Mouse (Mus musculus) left cerebral cortex, adult 11 months (tissue): ENCODE measurements at regions not wholly inside any gene's neighbourhood (a gene's known extent, or its start where the extent isn't known, plus 50 kb on each side); places are given as distances from the start of the nearest gene placed in this dataset.

Source experiments
- DNase-seq: peaks from one replicate; pipeline ENCODE4 v3.0.0; 2022; ENCODE audit warnings: low spot score

DNA sequence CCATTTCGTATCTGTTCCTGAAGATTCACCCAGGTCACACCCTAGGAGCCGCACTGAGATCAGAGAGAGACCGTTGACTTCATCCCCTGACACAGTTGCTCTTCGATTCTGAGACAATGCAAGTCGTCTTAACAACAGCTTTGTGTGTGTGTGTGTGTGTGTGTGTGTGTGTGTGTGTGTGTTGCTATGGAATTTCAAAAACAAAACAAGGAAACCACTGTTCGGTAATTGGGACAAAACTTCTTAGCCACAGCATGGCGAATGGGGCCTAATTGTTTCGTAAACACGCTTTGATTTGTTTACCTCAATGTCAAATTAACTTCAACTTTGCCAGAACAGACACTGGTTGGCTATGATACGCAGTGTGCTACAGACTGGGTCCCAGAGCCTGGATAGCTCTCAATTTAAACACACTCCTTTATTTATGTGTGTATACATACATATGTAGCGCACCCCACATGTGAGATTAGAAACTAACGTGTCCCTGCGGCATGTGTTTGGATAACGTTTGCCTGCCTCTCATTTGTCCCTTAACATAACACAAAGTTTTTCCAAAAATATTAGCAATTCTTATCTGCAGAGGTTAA is 176.1 kb upstream of the Spred2 start:
- no peak for DNase-seq

DNA sequence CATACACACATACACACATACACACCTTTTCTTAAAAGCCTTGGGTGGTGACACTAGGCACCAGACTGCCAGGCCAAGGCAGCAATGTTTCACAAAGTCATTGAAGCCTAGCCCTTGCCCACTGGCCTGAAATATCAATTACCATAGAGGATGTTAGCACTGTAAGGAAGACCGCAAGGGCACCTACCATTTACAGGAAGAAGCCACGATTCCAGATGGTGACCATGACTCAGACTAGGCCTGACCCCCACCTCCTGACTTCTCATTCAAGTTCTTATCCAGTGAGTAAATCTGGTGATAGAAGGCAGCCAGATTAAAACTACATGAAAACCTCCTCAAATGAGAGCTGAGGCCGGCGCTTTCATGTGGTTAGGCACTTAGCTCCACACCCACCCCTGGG is 165.3 kb upstream of the Spred2 start:
- DNase-seq: no peak

DNA sequence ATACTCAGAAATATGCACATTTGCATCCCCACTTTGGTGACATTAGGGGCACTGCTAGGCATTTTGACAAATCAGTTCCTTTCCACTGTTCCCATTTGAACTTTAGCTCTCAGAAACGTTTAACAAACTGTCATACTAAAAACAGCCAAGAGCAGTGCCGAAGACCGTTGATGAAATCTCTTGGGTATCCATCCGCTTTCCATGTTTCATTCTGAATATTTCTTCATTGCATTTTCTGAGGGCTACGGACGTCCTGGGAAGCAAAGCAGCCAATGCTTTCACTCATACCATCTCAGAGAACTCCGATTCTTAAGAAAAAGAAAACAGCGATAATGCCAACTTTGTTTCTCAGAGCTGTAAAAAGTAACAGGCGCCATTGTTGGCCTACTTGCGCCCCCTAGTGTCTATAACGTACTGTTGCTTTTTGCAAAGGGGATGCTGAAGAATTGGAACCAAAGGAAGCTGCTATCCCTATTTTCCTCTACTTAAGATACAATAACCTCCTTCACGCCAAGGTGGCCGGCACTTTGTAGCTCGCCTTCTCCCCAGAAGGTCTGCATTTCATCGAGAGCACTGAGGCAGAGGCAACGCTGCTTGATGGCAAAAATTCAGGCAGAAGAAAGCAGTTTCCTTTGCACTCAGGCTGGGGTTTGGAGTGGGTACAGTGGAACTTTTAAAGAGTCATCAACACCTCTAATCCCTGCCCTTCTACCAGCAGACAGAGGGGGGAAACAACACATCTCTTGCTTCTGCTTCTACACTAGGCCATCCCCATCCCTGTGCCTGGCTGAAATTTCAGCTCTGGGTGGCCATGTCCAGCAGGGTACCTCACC is 163.1 kb upstream of the Spred2 start:
- peak; percentile 47 for DNase-seq

DNA sequence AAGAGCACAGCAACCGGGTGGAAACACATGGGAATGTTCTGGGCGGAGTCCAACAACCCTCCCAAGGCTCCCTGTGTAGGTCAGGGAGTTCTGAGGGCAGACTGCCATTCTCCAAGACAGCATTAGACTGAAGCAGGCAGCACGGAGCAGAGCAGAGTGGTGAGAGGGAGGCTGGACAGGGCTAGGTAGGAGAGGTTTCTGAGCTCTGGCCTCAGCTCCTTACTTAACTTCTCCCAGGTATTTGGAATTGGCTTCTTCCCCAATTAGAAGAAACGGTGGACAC is 162.5 kb upstream of the Spred2 start:
- DNase-seq: no peak

DNA sequence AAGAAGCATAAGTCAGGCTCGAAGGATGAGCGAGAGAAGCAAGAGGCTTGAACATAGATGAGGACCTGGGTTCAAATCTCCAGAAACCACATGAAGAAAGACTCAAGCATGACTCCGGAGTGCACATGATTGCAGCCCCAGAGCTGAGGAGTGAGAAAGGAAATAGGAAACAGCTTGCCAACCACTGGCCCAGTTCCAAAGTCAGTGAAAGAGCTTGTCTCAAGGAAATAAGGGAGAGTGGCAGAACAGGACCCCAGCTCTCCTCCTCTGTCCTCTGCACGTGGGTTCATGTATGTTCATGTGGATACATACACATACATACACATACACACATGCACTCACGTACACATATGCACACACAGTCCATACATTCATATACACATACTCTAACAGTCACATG is 156.9 kb upstream of the Spred2 start:
- no peak for DNase-seq

DNA sequence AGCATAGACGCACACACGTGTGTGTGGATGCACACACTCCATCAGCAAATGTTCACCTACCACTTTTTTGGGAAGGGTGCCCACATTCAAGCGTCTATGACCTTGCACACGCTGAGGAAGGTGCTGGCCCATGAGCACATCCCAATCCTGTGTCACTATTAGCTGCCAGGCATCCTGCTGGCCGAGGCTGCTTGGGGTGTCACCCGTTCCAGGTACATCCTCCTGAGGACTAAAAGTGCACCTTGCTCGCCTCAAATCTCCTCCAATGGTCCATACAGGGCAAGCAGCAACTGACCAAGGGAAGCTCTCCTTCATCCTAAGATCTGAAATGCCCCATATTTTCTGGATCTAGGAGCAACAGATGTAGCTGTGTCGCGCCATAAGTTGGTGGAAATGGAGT is 156.3 kb upstream of the Spred2 start:
- no peak for DNase-seq

DNA sequence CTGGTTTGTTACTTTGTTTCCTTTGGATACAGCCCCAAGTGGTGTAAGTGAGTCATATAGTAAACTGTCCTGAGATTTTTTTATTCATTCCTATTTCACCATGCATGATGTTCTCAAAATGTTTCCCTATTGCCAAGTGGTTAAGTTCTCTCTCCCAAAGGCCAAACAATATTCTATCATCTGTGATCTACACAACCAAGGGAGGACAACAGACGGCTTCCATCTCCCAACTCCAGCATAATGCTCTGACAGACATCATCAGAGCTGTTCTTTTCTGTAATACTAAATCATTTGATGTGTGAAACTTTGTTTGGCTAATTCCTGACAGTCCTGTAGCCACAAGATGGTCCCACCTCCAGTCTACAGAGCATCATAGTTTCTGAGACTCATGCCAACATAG is 155.2 kb upstream of the Spred2 start:
- no peak for DNase-seq

DNA sequence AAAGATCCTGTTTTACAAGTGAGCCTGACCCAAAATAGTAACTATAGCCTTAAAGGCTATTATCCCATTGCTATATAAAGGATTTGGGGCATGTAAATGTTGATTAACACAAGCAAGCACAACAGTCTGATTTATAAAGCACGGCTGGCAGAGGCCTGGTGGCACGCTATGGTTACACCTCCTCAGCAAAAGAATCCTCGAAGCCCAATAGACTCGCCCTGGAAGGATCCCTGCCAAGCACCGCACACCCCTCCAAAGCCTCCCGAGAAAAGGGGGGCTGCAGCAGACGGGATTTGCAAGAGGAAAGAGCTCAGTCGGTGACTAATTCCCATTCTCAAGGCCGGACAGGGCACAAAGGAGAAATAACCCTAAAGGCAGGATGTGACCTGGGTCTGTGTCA is 150.2 kb upstream of the Spred2 start:
- no peak for DNase-seq

DNA sequence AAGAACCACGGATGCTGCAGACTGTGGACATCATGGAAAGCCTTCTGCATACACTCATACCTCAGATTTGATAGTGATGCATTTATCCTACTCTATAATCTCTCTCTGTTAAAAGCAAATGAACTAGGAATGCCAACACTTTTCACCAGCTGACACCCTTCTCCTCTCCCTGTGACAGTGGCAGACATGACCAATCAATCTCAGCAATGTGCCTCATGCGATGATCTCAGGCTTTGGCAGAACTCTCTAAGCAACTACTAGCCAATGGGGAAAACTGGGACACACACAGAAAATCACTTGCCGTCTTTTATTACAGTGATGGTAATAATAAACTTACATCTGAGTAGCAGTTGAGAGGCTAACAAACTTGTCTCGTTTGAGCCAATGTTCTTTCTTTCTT is 148.4 kb upstream of the Spred2 start:
- no peak for DNase-seq

DNA sequence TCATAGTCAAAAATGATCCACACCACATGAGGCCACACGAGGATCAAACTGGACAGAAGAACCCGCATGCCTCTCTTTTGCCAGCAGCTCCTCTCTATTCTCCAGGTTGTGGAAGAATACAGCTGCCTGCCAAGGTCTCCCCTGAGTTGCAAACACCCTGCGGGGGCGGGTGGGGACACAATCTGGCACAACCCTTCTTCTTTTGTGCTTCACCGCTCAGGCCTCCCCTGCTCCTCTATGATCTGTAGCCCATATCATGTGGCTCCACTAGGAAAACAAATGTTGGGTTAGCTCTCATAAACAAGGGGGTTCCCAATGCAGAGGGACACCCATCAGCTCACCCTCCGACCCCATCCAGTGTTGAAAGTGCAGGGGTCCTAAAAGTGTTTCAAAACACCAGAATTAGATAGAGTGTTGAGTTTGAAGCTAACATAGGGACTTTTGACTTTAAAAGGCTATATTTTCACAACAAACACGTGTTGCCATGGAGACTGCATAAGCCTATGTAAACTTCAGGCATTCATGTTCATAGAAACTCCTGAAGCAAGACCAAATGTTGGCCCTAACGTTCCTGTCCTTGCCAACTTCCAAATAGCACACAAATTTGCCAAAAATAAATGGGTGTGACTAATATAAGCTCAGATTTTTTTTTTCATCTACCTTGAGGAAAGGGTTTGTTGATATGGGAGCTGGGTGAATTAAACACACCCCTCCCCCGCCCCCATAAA is 147.5 kb upstream of the Spred2 start:
- DNase-seq: no peak

DNA sequence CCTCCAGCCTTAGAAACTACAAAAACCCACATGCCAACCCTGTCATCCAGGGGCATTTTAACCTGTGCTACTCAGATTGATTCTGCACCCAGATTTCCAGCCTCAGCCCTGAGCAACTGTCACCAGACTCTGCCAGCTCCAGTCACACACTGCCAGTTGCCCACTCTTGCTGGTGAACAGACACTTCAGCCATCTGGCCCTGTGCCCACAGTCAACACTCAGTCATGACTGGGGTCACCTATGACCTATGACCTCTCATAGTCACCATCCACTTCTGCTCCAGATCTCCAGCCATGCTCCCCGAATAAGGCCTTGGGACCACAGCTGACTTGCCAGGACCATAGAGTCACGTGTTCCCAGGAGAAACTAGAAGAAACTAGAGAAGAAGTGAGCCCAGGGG is 146.0 kb upstream of the Spred2 start:
- no peak for DNase-seq

DNA sequence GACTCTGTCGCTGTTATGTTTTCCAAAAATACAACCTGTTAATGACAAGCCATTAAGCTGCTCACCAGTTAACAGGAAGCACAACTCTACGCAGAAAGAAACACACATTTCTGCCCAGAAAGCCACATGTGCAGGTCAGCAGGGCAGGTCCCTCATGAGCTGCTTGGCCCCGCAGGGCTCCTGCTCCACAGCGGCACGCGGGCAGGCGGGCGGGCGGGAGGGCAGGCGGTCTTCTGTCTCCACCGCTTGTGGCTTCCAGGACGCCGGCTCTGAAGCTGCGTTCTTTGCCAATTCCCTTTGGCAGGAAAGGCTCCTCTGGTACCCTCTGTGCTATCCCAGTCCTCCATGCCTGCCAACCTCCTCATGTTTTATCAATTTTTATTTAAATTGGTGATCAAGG is 139.1 kb upstream of the Spred2 start:
- DNase-seq: no peak

DNA sequence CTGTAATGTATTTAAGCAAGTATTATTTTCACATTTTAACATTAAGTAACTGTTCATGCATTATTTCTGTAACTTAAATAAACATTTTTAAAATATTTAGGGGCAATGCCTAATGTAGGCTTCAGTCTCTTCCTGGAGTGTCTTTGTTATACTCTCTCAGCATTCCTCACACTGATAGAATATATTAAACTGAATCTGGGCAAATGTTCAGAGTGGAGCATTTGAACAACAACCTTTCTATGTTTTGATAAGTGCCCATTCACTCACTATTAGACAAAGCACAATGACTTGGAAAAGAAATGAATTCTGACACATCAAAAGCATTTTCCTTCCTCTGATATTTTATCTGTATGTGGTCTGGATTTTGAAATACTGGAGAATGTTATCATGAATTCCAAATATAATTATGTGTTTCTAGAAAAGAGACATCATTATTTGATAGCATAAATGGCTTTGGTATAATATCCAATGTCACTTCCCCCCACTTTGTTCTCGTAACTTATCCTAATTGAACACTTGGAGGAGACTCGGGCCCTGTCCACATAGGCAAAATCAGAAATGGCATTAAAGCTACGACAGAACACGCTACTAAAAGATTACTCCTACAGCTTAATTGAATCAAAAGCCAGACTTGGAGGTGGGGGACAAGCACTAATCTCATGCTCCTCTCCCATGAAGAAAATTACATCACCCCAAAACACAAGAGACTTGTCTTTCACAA is 127.1 kb upstream of the Spred2 start:
- DNase-seq: peak; percentile 14

DNA sequence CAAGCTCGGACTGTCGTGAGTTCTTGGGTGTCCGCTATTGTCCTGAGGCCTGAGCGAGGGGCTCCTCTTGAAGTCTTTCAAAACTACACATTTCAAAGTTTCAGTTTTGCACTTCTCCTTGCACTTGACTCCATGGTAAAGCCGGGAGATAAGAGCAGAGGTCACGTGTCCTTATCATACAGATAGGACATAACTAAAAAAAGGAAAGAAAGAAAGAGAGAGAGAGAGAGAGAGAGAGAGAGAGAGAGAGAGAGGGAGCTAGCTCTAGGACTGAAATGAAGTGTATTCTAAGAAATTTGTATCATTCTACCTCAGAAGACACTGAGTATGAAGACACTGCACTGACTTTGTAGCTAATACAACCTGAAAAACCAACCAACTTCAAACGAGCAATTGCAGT is 114.8 kb upstream of the Spred2 start:
- no peak for DNase-seq

DNA sequence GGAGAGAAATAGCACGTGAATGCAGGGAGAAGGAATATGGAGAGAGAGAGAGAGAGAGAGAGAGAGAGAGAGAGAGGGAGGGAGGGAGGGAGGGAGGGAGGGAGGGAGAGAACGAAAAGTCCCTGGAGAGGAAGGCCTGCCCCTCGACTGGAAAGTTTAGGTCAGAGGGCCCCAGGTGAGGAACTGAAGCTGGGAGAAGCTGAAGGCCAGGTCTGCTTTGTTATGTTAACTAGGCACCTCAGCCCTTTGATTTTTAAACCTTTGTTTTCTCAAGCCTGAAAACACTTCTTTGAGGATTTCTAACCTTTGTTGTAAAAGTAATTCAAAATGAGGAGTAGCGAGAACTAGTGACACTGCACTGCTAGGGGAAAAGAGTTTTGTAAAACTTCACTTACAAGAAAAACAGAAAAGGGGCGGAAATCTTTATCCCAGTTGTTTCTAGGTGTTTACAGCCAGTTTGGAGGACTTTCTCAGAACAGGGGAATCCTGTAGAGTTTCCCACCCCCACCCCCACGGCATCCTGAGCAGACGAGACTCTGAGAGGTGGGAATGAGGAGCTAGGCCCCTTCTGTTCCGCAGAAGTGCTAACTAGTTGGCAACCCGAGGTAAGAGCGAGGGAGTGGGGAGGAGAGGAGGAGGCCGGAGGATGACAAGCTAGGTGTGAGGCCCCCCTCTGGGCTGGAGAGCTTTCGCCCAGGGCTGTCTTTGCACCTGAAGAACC is 112.7 kb upstream of the Spred2 start:
- no peak for DNase-seq

DNA sequence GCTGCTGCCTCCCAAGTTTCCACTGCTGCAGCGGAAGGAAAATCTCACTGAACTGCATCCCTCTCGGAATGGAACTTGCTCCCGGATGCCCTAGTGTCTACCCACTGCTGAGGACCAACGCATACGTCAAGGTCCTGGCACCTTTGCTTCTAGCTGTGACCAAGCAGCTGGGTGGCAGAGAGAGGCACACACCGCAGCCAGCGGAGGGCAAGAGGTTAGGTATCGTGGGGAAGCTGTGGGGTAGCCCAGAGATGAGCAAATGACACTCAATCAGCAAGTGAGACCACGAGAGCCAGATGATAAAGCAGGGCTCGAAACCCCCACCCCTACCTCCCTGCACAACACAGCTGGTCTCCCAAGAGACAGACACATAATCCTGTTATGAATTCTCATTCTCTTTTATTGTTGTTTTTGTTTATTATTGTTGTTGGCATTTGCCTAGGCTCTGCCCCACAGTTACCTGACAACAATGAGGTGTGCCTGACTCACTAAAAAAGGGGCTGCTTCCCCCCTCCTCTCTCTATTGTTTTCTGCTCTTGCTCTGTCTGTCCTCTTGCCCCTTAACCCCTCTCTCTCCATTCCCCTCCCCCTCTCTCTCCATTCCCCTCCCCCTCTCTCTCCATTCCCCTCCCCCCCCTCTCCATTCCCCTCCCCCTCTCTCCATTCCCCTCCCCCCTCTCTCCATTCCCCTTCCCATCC is 112.0 kb upstream of the Spred2 start:
- DNase-seq: no peak

DNA sequence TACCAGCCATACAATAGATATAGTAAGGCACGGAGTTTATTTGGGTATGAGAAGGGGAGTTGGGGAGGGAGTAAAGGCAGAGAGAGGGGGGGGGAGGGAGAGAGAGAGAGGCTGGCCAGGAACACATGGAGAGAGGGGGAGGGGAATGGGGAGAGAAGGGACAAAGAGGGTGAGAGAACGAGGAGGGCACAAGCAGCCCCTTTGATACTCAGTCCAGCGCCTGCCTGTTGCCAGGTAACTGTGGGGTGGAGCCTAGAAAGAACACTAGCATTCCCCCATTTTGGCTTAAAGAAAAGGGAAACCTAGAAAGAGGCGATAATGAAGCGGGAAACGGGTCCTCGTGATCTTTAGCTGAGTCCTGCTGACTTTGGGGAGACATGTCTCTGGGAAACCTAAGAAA is 110.6 kb upstream of the Spred2 start:
- no peak for DNase-seq

DNA sequence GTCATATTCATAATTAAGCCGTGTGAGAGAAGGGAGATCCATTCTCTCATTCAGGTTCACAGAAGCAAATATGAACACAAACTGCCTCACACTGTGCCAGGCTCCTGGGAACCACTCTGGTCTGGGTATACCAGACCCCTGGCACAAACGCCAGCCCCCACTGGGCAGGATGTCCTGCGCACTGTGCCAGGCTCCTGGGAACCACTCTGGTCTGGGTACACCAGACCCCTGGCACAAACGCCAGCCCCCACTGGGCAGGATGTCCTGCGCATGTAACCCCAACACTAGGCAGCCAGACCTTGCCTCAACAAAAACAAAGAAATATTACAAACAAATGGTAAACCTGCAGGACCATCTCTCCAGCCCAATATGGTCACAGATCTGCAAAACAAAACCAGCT is 101.2 kb upstream of the Spred2 start:
- no peak for DNase-seq

DNA sequence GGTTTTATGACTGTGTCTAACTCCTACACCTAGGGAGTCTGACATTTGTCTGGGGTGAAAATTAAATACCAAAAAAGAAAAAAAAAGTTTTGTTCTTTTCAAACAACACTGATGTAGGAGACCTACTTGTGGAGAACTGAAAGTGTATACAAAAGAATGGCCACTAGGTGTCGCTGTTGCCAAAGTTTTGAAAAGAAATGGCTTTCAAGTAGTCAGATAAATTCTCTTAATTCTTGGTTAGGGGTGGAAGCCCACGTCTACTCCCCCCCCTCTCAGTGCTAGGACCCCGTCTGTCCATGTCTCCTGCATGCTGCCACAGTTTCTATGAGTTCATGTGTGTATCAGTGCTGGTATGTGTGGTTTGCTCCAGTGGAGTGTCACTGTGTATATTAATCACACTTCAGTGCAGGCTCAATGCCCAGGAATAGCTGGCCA is 100.7 kb upstream of the Spred2 start:
- DNase-seq: peak; percentile 43

DNA sequence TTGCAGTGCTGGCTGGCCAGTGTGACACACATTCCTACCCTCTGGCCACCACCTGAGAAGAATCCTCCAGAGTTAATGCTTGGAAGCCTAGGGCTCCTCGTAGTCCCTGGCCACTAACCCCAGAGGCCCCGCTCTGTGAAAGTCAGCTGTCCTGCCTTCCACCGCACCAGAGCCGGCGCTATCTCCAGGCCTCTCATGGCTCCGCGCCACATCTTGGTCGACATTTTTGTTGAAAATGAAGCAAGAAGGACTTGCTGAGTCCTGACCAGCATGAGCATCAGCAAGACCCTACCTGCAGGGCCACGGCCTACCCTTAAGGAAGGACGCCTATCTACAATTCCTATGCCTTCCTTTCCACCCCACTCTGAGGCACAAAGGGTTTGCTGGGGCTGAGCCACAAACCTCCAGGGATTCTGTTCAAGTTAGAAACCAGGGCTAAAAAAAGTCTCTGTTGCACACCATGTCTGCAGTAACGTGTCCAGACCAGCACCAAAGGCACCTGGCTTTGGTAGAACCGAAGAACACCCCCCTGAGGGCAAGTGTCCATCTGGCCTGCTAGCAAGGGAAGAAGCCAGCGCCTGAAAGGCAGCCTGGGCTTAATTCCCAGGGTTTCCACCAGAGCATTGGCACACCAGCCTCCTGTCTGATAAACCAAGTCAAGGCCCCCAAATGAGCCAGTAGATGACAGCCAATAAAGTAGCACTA is 97.5 kb upstream of the Spred2 start:
- no peak for DNase-seq

DNA sequence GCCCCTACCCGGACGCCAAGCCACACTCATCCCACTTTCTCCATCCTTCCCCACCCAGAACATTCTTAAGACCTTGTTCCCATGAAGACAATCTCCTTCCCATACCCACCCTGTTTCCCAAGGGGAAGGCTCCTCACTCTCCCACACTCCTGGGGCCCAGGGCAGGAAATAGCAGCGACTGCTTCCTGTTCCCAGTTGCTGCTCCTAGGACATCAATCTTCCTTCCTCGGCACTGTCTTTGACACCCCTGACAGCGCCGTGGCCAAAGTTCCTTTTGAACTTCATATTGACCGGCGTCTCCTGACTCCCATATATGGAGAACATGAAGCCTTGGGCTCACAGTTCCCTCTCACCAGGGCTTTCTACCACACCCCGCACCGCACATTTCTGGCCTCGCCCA is 96.2 kb upstream of the Spred2 start:
- DNase-seq: no peak
